Mouse (Mus musculus): Measurements from ENCODE around the gene Kctd8.

- TF ChIP-seq CTCF (conservative IDR thresholded peaks at IDR 0.05; ENCODE audit: insufficient read depth, insufficient read length, low read depth, low read length), result no peak
- TF ChIP-seq POLR2A (IDR thresholded peaks at IDR 0.05; ENCODE audit: low read depth, low read length), result no peak
These were observed 195.7 kb downstream of the Kctd8 start for GRCm38 (mm10) chr5:69145827-69146226.

Data from kidney, adult 2 months (tissue).